10 mouse cellular contexts compared by ENCODE assay signal in the genomic region with DNA sequence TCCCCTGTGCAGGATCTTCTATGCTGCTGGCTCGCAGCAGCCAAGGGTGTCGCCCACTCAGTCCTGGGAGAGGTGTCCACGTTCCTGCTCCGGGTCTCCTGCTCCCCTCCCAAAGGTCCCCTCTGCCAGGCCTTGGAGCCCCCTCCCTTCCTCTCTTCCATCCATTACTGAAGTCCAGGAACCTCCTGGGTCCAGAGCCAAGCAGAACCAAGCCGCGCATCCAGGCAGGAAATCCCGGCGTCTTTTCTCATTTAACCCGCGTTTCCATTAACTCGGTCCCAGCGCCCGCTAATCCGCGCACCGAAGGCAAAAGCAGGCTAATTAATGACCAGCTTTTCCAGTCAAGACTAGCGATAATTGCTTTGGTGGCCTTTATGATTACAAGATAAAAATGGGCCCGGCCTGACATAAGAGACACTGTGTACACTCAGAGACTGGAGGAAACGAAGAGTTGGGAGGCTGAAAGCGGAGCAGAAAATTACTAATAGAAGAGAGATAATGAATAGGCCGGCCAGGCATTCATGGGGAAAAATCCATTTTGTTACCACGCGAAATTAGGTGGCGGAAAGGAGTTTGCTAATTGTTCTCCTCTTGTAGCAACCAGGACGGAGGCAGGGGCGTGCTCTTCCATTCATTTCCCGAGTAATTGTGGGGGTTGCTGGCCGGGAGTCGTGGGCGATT.
DNase-seq lines count a peak whose midpoint lies in the region; ATAC-seq and TF ChIP-seq lines count a peak whose summit lies in the region.
"Had no signal": no experiment of that assay in that cellular context is flagged by ENCODE, and none has a peak within 500 bp of the region (broad histone marks: within the 10 kb centered on the region; RNA-seq: fewer than 3 reads in every experiment).

No protein-coding gene starts in this region.

- H3K27me3 ChIP-seq in forebrain, embryonic 11.5 days (ENCODE audit: control insufficient read depth, insufficient read depth, low read length), result peaks cover 31% of the 10 kb centered on the region
- H3K27me3 ChIP-seq in limb, embryonic 13.5 days, result peaks cover 79% of the 10 kb centered on the region
- H3K27me3 ChIP-seq in stomach, embryonic 15.5 days (replicated peaks), result peaks cover 62% of the 10 kb centered on the region

- intact Hi-C loops in left cerebral cortex, adult 2 months (cut with DNase I), result no loop called here

- 0 out of 2 replicates have a peak overlapping the region, but pooled peaks have one; percentile 28 for H3K27ac ChIP-seq in left cerebral cortex, adult 2 months
- peak overlapping the region; percentile 88 for H3K27ac ChIP-seq in forebrain, embryonic 11.5 days (ENCODE audit: low read depth, low read length)
- H3K27ac ChIP-seq in limb, embryonic 13.5 days, result no peak overlapping the region
- H3K27ac ChIP-seq in stomach, embryonic 15.5 days, result no peak overlapping the region
- H3K27ac ChIP-seq: macrophage had no signal

- TF ChIP-seq CTCF in left cerebral cortex, adult 2 months (IDR thresholded peaks at IDR 0.05), result no peak

- peak overlapping the region; percentile 7 for H3K4me3 ChIP-seq in left cerebral cortex, adult 2 months
- peak overlapping the region; percentile 11 for H3K4me3 ChIP-seq in forebrain, embryonic 11.5 days (ENCODE audit: low read depth, low read length)
- H3K4me3 ChIP-seq in limb, embryonic 13.5 days, result peak overlapping the region; percentile 36
- peak overlapping the region; percentile 19 for H3K4me3 ChIP-seq in stomach, embryonic 15.5 days (replicated peaks)

- H3K9me3 ChIP-seq in forebrain, embryonic 11.5 days (ENCODE audit: control insufficient read depth, low read length), result no peaks in the 10 kb centered on the region
- H3K9me3 ChIP-seq in limb, embryonic 13.5 days, result no peaks in the 10 kb centered on the region
- no peaks in the 10 kb centered on the region for H3K9me3 ChIP-seq in stomach, embryonic 15.5 days

- H3K4me2 ChIP-seq in forebrain, embryonic 11.5 days (ENCODE audit: low read depth, low read length, severe bottlenecking), result peak overlapping the region; percentile 52
- H3K4me2 ChIP-seq in limb, embryonic 13.5 days (replicated peaks), result peak overlapping the region; percentile 65
- H3K4me2 ChIP-seq in stomach, embryonic 15.5 days, result peak overlapping the region; percentile 47

- H3K4me1 ChIP-seq in forebrain, embryonic 11.5 days (replicated peaks; ENCODE audit: control insufficient read depth, insufficient read depth, low read length), result peaks cover 37% of the 10 kb centered on the region
- peaks cover 26% of the 10 kb centered on the region for H3K4me1 ChIP-seq in limb, embryonic 13.5 days
- H3K4me1 ChIP-seq in stomach, embryonic 15.5 days, result peaks cover 10% of the 10 kb centered on the region

- under 1% methylated on average over 30 of the region's 30 CpGs for WGBS in forebrain, embryonic 11.5 days
- 2% methylated on average over 30 of the region's 30 CpGs for WGBS in limb, embryonic 13.5 days
- 6% methylated on average over 30 of the region's 30 CpGs for WGBS in stomach, embryonic 15.5 days

- H3K9ac ChIP-seq in forebrain, embryonic 11.5 days (ENCODE audit: low read length), result peak overlapping the region; percentile 52
- H3K9ac ChIP-seq in limb, embryonic 13.5 days, result peak overlapping the region; percentile 39; the same call in 1 of the 2 replicates
- 0 out of 2 replicates have a peak overlapping the region, but pooled peaks have one; percentile 9 for H3K9ac ChIP-seq in stomach, embryonic 15.5 days

- H3K36me3 ChIP-seq in forebrain, embryonic 11.5 days (ENCODE audit: control insufficient read depth, insufficient read depth, low read length), result peaks cover 6% of the 10 kb centered on the region; the same call in 1 of the 2 replicates
- H3K36me3 ChIP-seq in limb, embryonic 13.5 days, result no peaks in the 10 kb centered on the region
- H3K36me3 ChIP-seq in stomach, embryonic 15.5 days, result no peaks in the 10 kb centered on the region

- no peak for DNase-seq in left cerebral cortex, adult 2 months (ENCODE audit: extremely low spot score in 1 of 2, low spot score in 2 of 2)
- no peak for DNase-seq in left cerebral cortex, adult 9 months (ENCODE audit: low spot score in 2 of 2)
- peak; percentile 83 for DNase-seq in forebrain, embryonic 11.5 days (ENCODE audit: low spot score)
- no peak for DNase-seq in urinary bladder, adult 2 months (ENCODE audit: low spot score)
- DNase-seq in ovary, postnatal 36 days (ENCODE audit: low spot score), result no peak
- DNase-seq: cerebellum, adult 9-11 months; spleen, adult 18-20 months had no signal

- ATAC-seq in forebrain, embryonic 11.5 days (replicated peaks; ENCODE audit: low FRiP score), result peak; percentile 71
- peak; percentile 28; the same call in 1 of the 2 replicates for ATAC-seq in limb, embryonic 13.5 days (ENCODE audit: low FRiP score, low read depth)
- no peak for ATAC-seq in stomach, embryonic 15.5 days (ENCODE audit: insufficient read depth, low FRiP score, low read depth)

Comparison
In these comparisons a context has a peak if more than half of its experiments do, and no peak if none do; other contexts are left out.
1. H3K27ac ChIP-seq: peak in left cerebral cortex, adult 2 months (single experiment) and forebrain, embryonic 11.5 days (single experiment); none in limb, embryonic 13.5 days (single experiment) and stomach, embryonic 15.5 days (single experiment).
2. Peak in every context shown above with its lines, with median percentiles within 50 percentile points of each other: H3K4me3 ChIP-seq, H3K4me2 ChIP-seq and H3K9ac ChIP-seq.